In genomic region chr9:99620196-99620595, GRCm38 (mm10) we compare ENCODE assay signal across 44 mouse cellular contexts. TPM values are rescaled to one million over a fixed set of nuclear protein-coding genes. Genes with fewer than 3 reads are reported as not detected.
"Had no signal": no experiment of that assay in that cellular context is flagged by ENCODE, and none has a peak within 500 bp of the region (broad histone marks: within the 10 kb centered on the region; RNA-seq: fewer than 3 reads in every experiment).

No protein-coding gene starts in this region.

- H3K36me3 ChIP-seq: heart, embryonic 13.5 days; heart, embryonic 15.5 days; hindbrain, embryonic 10.5 days; hindbrain, embryonic 12.5 days; hindbrain, embryonic 13.5 days; hindbrain, embryonic 15.5 days; intestine, embryonic 15.5 days; kidney, embryonic 15.5 days had no signal

- ATAC-seq: hindbrain, embryonic 16.5 days; hindbrain, postnatal 0 days; inflammation-experienced regulatory T-cells, adult 6 months; intestine, embryonic 15.5 days; intestine, embryonic 16.5 days; intestine, postnatal 0 days had no signal

- H3K4me3 ChIP-seq: heart, embryonic 13.5 days; heart, embryonic 15.5 days; hindbrain, embryonic 10.5 days; hindbrain, embryonic 12.5 days; hindbrain, embryonic 13.5 days; hindbrain, embryonic 15.5 days; intestine, embryonic 15.5 days; kidney, embryonic 15.5 days; layer of hippocampus, adult 2 months had no signal

- H3K9me3 ChIP-seq: heart, embryonic 13.5 days; heart, embryonic 15.5 days; hindbrain, embryonic 10.5 days; hindbrain, embryonic 12.5 days; hindbrain, embryonic 13.5 days; hindbrain, embryonic 15.5 days; intestine, embryonic 15.5 days; kidney, embryonic 15.5 days had no signal

- H3K9ac ChIP-seq: heart, embryonic 13.5 days; heart, embryonic 15.5 days; hindbrain, embryonic 12.5 days; hindbrain, embryonic 13.5 days; hindbrain, embryonic 14.5 days; hindbrain, embryonic 15.5 days; intestine, embryonic 15.5 days; kidney, embryonic 15.5 days had no signal

- H3K4me2 ChIP-seq: heart, embryonic 11.5 days; heart, embryonic 13.5 days; heart, embryonic 15.5 days; hindbrain, embryonic 12.5 days; hindbrain, embryonic 13.5 days; hindbrain, embryonic 14.5 days; hindbrain, embryonic 15.5 days; intestine, embryonic 15.5 days; kidney, embryonic 15.5 days had no signal

- DNase-seq: heart, postnatal 10 days; heart, postnatal 14 days; heart, postnatal 36 days; heart, postnatal 4 days; kidney, adult 11 months; kidney, adult 18-20 months; kidney, adult 2 months; kidney, adult 8-10 months; kidney, adult 9 months; kidney, postnatal 10 days; kidney, postnatal 14 days; kidney, postnatal 25 days; kidney, postnatal 36 days; kidney, postnatal 4 days; layer of hippocampus, adult 9-11 months; layer of hippocampus, postnatal 36 days had no signal

- H3K27me3 ChIP-seq: heart, embryonic 13.5 days; heart, embryonic 15.5 days; hindbrain, embryonic 12.5 days; hindbrain, embryonic 13.5 days; hindbrain, embryonic 15.5 days; intestine, embryonic 15.5 days; kidney, embryonic 15.5 days had no signal

- H3K4me1 ChIP-seq: heart, embryonic 13.5 days; heart, embryonic 15.5 days; hindbrain, embryonic 10.5 days; hindbrain, embryonic 12.5 days; hindbrain, embryonic 13.5 days; hindbrain, embryonic 15.5 days; intestine, embryonic 15.5 days; kidney, embryonic 15.5 days had no signal

- H3K27ac ChIP-seq: heart, embryonic 13.5 days; heart, embryonic 15.5 days; hindbrain, embryonic 10.5 days; hindbrain, embryonic 12.5 days; hindbrain, embryonic 13.5 days; hindbrain, embryonic 14.5 days; hindbrain, embryonic 15.5 days; hindbrain, postnatal 0 days; intestine, embryonic 15.5 days; kidney, embryonic 15.5 days; kidney, postnatal 0 days; layer of hippocampus, adult 2 months had no signal

RNA-seq across cellular contexts. Expression of gene A4gnt, which starts 7.9 kb away (rescaled TPM):
- total RNA-seq: heart, adult 8-10 months; heart, postnatal 10 days; heart, postnatal 14 days; heart, postnatal 25 days; heart, postnatal 36 days; heart, postnatal 4 days; hematopoietic stem cell, adult 5-6 weeks; hindbrain, postnatal 0 days; layer of hippocampus, adult 18-20 months; layer of hippocampus, postnatal 10 days; layer of hippocampus, postnatal 14 days; layer of hippocampus, postnatal 25 days had no signal
- polyA plus RNA-seq: heart, embryonic 11.5 days; heart, embryonic 13.5 days; heart, embryonic 14.5 days; heart, embryonic 15.5 days; heart, embryonic 16.5 days; heart, postnatal 0 days; hindbrain, embryonic 10.5 days; hindbrain, embryonic 11.5 days; hindbrain, embryonic 12.5 days; hindbrain, embryonic 13.5 days; hindbrain, embryonic 14.5 days; hindbrain, embryonic 15.5 days; hindbrain, embryonic 16.5 days; hindbrain, postnatal 0 days; inflammation-experienced regulatory T-cells, adult 6 months had no signal

RNA-seq across cellular contexts. Expression of gene Dzip1l, which starts 9.1 kb away (rescaled TPM):
- total RNA-seq: hematopoietic stem cell, adult 5-6 weeks had no signal
- polyA plus RNA-seq: inflammation-experienced regulatory T-cells, adult 6 months had no signal
